Mouse (Mus musculus): ENCODE results near the gene Odf2. TPM values are rescaled to one million over a fixed set of nuclear protein-coding genes. Genes with fewer than 3 reads are reported as not detected.

Gene Odf2
- 43.0 and 44.9 TPM in 2 replicates for polyA plus RNA-seq (2015; fragmentation: Nextera tagmentation; extraction: Ambion mirVana)

- ATAC-seq: peak; percentile 93
- H3K27me3 ChIP-seq (replicated peaks): no peaks in the 10 kb centered on the region
- WGBS: under 1% methylated on average over 70 of the region's 70 CpGs
- peaks cover 18% of the 10 kb centered on the region for H3K36me3 ChIP-seq
- peak within 1 kb of the TSS; percentile 91 for H3K27ac ChIP-seq
- H3K4me1 ChIP-seq (replicated peaks): peaks cover 12% of the 10 kb centered on the region
- peak within 1 kb of the TSS; percentile 100 for H3K4me3 ChIP-seq (replicated peaks)
- H3K4me2 ChIP-seq (replicated peaks): peak within 1 kb of the TSS; percentile 93
- H3K9me3 ChIP-seq: no peaks in the 10 kb centered on the region
- H3K9ac ChIP-seq: peak within 1 kb of the TSS; percentile 90
These were observed at the start of gene Odf2 for GRCm38 (mm10) chr2:29889066-29889944. Gene Odf2 (plus strand): TSS chr2:29889221.

- Histone ChIP-seq H3K4me1 (replicated peaks) (no peaks in the 10 kb centered on the region), H3K36me3 (peaks cover 39% of the 10 kb centered on the region), H3K27ac (no peak overlapping the region), H3K9ac (no peak overlapping the region), H3K4me2 (replicated peaks) (no peak overlapping the region), H3K27me3 (replicated peaks) (peaks cover 16% of the 10 kb centered on the region), H3K9me3 (no peaks in the 10 kb centered on the region), H3K4me3 (replicated peaks) (no peak overlapping the region)
- 46% methylated on average over 4 of the region's 4 CpGs for WGBS
- ATAC-seq: no peak
These were observed 49.6 kb upstream of the Odf2 start for GRCm38 (mm10) chr2:29839460-29839859.

GRCm38 (mm10) chr2:29843231-29844105 lies 45.6 kb upstream of the Odf2 start:
- Histone ChIP-seq H3K9me3 (no peaks in the 10 kb centered on the region), H3K4me1 (replicated peaks) (peaks cover 10% of the 10 kb centered on the region), H3K27me3 (replicated peaks) (peaks cover 44% of the 10 kb centered on the region), H3K36me3 (peaks cover 31% of the 10 kb centered on the region), H3K4me3 (replicated peaks) (no peak overlapping the region), H3K4me2 (replicated peaks) (no peak overlapping the region), H3K27ac (no peak overlapping the region), H3K9ac (no peak overlapping the region)
- no peak for ATAC-seq
- WGBS: 71% methylated on average over 9 of the region's 9 CpGs

GRCm38 (mm10) chr2:29844115-29844514 lies 44.9 kb upstream of the Odf2 start:
- Histone ChIP-seq H3K27ac (no peak overlapping the region), H3K4me3 (replicated peaks) (no peak overlapping the region), H3K36me3 (peaks cover 28% of the 10 kb centered on the region), H3K4me1 (replicated peaks) (peaks cover 10% of the 10 kb centered on the region), H3K9me3 (no peaks in the 10 kb centered on the region), H3K27me3 (replicated peaks) (peaks cover 44% of the 10 kb centered on the region), H3K4me2 (replicated peaks) (no peak overlapping the region), H3K9ac (no peak overlapping the region)
- ATAC-seq: no peak
- WGBS: 94% methylated on average over 2 of the region's 2 CpGs

- WGBS: 33% methylated on average over 3 of the region's 3 CpGs
- Histone ChIP-seq H3K9ac (no peak overlapping the region), H3K4me2 (replicated peaks) (no peak overlapping the region)
These were observed 44.4 kb upstream of the Odf2 start for GRCm38 (mm10) chr2:29844661-29845060.

GRCm38 (mm10) chr2:29845636-29846035 lies 43.4 kb upstream of the Odf2 start:
- peaks cover 44% of the 10 kb centered on the region for H3K27me3 ChIP-seq (replicated peaks)
- peaks cover 10% of the 10 kb centered on the region for H3K4me1 ChIP-seq (replicated peaks)
- peak overlapping the region; percentile 34; the same call in 1 of the 2 replicates for H3K9ac ChIP-seq
- WGBS: 26% methylated on average over 25 of the region's 25 CpGs
- H3K36me3 ChIP-seq: peaks cover 27% of the 10 kb centered on the region
- H3K4me3 ChIP-seq (replicated peaks): peak overlapping the region; percentile 20
- peak overlapping the region; percentile 58 for H3K4me2 ChIP-seq (replicated peaks)
- no peak overlapping the region for H3K27ac ChIP-seq
- 0 out of 2 replicates have a peak, but pooled peaks have one; percentile 5 for ATAC-seq
- H3K9me3 ChIP-seq: no peaks in the 10 kb centered on the region

More at GRCm38 (mm10) chr2:29844661-29845060, 44.4 kb upstream of the Odf2 start:
- H3K27ac ChIP-seq: no peak overlapping the region
- peaks cover 28% of the 10 kb centered on the region for H3K36me3 ChIP-seq
- no peaks in the 10 kb centered on the region for H3K9me3 ChIP-seq
- peaks cover 10% of the 10 kb centered on the region for H3K4me1 ChIP-seq (replicated peaks)
- H3K4me3 ChIP-seq (replicated peaks): no peak overlapping the region
- H3K27me3 ChIP-seq (replicated peaks): peaks cover 44% of the 10 kb centered on the region
- no peak for ATAC-seq

GRCm38 (mm10) chr2:29846061-29846853 lies 42.8 kb upstream of the Odf2 start:
- peaks cover 21% of the 10 kb centered on the region for H3K36me3 ChIP-seq
- WGBS: 12% methylated on average over 47 of the region's 47 CpGs
- peak overlapping the region; percentile 34 for H3K9ac ChIP-seq
- peak overlapping the region; percentile 20 for H3K4me3 ChIP-seq (replicated peaks)
- peaks cover 44% of the 10 kb centered on the region for H3K27me3 ChIP-seq (replicated peaks)
- no peaks in the 10 kb centered on the region for H3K9me3 ChIP-seq
- no peak overlapping the region for H3K27ac ChIP-seq
- ATAC-seq: peak; percentile 52
- peaks cover 10% of the 10 kb centered on the region for H3K4me1 ChIP-seq (replicated peaks)
- H3K4me2 ChIP-seq (replicated peaks): peak overlapping the region; percentile 58

- H3K36me3 ChIP-seq: peaks cover 18% of the 10 kb centered on the region
- no peak overlapping the region for H3K4me3 ChIP-seq (replicated peaks)
- WGBS: 63% methylated on average over 3 of the region's 3 CpGs
- no peaks in the 10 kb centered on the region for H3K9me3 ChIP-seq
- peaks cover 44% of the 10 kb centered on the region for H3K27me3 ChIP-seq (replicated peaks)
- no peak for ATAC-seq
- no peak overlapping the region for H3K9ac ChIP-seq
- H3K27ac ChIP-seq: no peak overlapping the region
- no peak overlapping the region for H3K4me2 ChIP-seq (replicated peaks)
- peaks cover 10% of the 10 kb centered on the region for H3K4me1 ChIP-seq (replicated peaks)
These were observed 42.1 kb upstream of the Odf2 start for GRCm38 (mm10) chr2:29846911-29847310.

- peaks cover 7% of the 10 kb centered on the region; the same call in 1 of the 2 replicates for H3K36me3 ChIP-seq
- no peak overlapping the region for H3K27ac ChIP-seq
- ATAC-seq: no peak
- H3K4me2 ChIP-seq (replicated peaks): no peak overlapping the region
- peaks cover 10% of the 10 kb centered on the region for H3K4me1 ChIP-seq (replicated peaks)
- H3K4me3 ChIP-seq (replicated peaks): no peak overlapping the region
- H3K9me3 ChIP-seq: no peaks in the 10 kb centered on the region
- WGBS: 73% methylated on average over 8 of the region's 8 CpGs
- H3K27me3 ChIP-seq (replicated peaks): peaks cover 33% of the 10 kb centered on the region
- no peak overlapping the region for H3K9ac ChIP-seq
These were observed 40.0 kb upstream of the Odf2 start for GRCm38 (mm10) chr2:29849041-29849440.

- H3K36me3 ChIP-seq: peaks cover 3% of the 10 kb centered on the region; the same call in 1 of the 2 replicates
- H3K4me2 ChIP-seq (replicated peaks): no peak overlapping the region
- no peak overlapping the region for H3K27ac ChIP-seq
- peaks cover 23% of the 10 kb centered on the region for H3K27me3 ChIP-seq (replicated peaks)
- WGBS: 43% methylated on average over 5 of the region's 5 CpGs
- H3K9me3 ChIP-seq: no peaks in the 10 kb centered on the region
- peaks cover 10% of the 10 kb centered on the region for H3K4me1 ChIP-seq (replicated peaks)
- no peak overlapping the region for H3K9ac ChIP-seq
- ATAC-seq: no peak
- no peak overlapping the region for H3K4me3 ChIP-seq (replicated peaks)
These were observed 39.1 kb upstream of the Odf2 start for GRCm38 (mm10) chr2:29849841-29850480.

- Histone ChIP-seq H3K27ac (no peak overlapping the region), H3K9ac (no peak overlapping the region), H3K9me3 (no peaks in the 10 kb centered on the region), H3K36me3 (no peaks in the 10 kb centered on the region), H3K27me3 (replicated peaks) (peaks cover 6% of the 10 kb centered on the region; the same call in 1 of the 2 replicates), H3K4me2 (replicated peaks) (no peak overlapping the region), H3K4me1 (replicated peaks) (no peaks in the 10 kb centered on the region), H3K4me3 (replicated peaks) (no peak overlapping the region)
- WGBS: 59% methylated on average over 4 of the region's 4 CpGs
- no peak for ATAC-seq
These were observed 36.0 kb upstream of the Odf2 start for GRCm38 (mm10) chr2:29852957-29853485.

All from intestine, embryonic 15.5 days (tissue).